Mouse (Mus musculus): ENCODE data around the gene Gfpt1.
"Not testable (repeated sequence)": the region's sequence is repeated elsewhere in the genome, so short reads cannot be mapped to it uniquely, and the experiment has no call there.

The Gfpt1 gene

GRCm38 (mm10) chr6:87041431-87041830 is 1.2 kb upstream of the Gfpt1 start:
- no peak for DNase-seq (ENCODE audit: extremely low read depth, low read depth, low spot score)

GRCm38 (mm10) chr6:87042004-87042336 is 676 bp upstream of the Gfpt1 start:
- no peak for DNase-seq (ENCODE audit: extremely low read depth, low read depth, low spot score)

- DNase-seq (ENCODE audit: extremely low read depth, low read depth, low spot score), result no peak
Measured at GRCm38 (mm10) chr6:87043131-87043516, 478 bp downstream of the Gfpt1 start.

GRCm38 (mm10) chr6:87044895-87045294 is 2.2 kb downstream of the Gfpt1 start:
- no peak for DNase-seq (ENCODE audit: extremely low read depth, low read depth, low spot score)

GRCm38 (mm10) chr6:87045507-87045906 is 2.9 kb downstream of the Gfpt1 start:
- DNase-seq (ENCODE audit: extremely low read depth, low read depth, low spot score), result no peak

DNA sequence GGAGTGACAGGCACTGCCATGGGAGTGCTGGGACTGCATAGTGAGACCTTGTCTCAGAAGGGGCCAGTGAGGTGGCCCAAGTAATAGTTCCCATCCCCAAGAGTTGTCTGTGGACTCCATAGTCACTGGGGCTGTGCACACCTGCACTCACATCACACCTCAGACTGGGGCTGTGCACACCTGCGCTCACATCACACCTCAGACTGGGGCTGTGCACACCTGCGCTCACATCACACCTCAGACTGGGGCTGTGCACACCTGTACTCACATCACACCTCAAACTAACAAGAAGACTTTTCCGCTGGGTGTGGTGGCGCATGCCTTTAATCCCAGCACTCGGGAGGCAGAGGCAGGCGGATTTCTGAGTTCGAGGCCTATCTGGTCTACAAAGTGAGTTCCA is 6.1 kb downstream of the Gfpt1 start:
- not testable (repeated sequence) for DNase-seq (ENCODE audit: extremely low read depth, low read depth, low spot score)

- DNase-seq (ENCODE audit: extremely low read depth, low read depth, low spot score), result no peak
Measured at GRCm38 (mm10) chr6:87051886-87052425, 9.3 kb downstream of the Gfpt1 start.

GRCm38 (mm10) chr6:87054193-87054592 is 11.5 kb downstream of the Gfpt1 start:
- no peak for DNase-seq (ENCODE audit: extremely low read depth, low read depth, low spot score)

- DNase-seq (ENCODE audit: extremely low read depth, low read depth, low spot score), result no peak
Measured at GRCm38 (mm10) chr6:87059754-87060153, 17.1 kb downstream of the Gfpt1 start.

DNA sequence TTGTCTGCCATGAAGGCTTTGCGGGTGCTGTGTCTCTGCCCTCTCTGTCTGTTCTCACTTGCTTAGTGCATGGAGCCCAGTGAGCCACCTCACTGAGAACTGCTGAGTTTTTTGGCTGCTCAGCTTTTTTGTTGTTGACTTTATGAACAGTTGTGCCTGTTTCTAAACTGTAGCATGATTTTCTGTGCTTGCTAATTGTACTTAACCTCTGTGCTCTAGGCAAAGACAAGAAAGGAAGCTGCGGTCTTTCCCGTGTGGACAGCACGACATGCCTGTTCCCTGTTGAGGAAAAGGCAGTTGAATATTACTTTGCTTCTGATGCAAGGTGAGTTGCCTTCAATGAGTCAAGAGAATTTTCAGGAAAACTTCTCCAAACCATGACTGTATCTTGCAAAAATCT is 20.9 kb downstream of the Gfpt1 start:
- DNase-seq (ENCODE audit: extremely low read depth, low read depth, low spot score), result no peak

- no peak for DNase-seq (ENCODE audit: extremely low read depth, low read depth, low spot score)
Measured at GRCm38 (mm10) chr6:87068209-87068608, 25.6 kb downstream of the Gfpt1 start.

- DNase-seq (ENCODE audit: extremely low read depth, low read depth, low spot score), result no peak
Measured at GRCm38 (mm10) chr6:87069195-87069900, 26.7 kb downstream of the Gfpt1 start.

GRCm38 (mm10) chr6:87070641-87071040 is 28.0 kb downstream of the Gfpt1 start:
- DNase-seq (ENCODE audit: extremely low read depth, low read depth, low spot score), result no peak

GRCm38 (mm10) chr6:87072759-87073158 is 30.1 kb downstream of the Gfpt1 start:
- DNase-seq (ENCODE audit: extremely low read depth, low read depth, low spot score), result no peak

DNA sequence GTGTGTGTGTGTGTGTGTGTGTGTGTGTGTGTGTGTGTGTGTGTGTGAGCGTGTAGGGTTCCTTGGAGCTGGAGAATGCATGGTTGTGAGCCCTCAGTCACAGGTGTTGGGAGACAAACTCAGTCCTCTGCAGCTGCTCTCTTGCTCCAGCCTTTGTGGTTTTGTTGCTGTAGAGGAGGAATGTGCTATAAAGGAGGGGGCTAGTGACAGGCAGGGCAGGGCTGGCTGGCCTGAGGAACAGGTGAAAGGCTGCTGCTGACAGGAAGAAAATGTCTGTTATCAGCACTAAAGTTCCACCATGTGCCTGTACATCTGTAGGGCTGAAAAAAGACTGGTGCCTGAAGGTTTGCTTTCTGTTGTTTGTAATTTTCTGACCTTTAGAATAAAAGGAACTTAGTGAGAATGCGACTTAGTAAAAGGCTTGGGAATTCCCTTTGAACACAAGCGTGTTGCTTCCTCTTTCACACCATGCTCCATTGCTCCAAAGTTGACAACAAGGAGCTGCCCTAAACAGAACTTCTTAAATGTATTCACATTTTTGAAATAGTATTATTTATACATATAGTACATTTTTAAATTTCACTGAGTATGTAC is 32.5 kb downstream of the Gfpt1 start:
- DNase-seq (ENCODE audit: extremely low read depth, low read depth, low spot score), result no peak

DNA sequence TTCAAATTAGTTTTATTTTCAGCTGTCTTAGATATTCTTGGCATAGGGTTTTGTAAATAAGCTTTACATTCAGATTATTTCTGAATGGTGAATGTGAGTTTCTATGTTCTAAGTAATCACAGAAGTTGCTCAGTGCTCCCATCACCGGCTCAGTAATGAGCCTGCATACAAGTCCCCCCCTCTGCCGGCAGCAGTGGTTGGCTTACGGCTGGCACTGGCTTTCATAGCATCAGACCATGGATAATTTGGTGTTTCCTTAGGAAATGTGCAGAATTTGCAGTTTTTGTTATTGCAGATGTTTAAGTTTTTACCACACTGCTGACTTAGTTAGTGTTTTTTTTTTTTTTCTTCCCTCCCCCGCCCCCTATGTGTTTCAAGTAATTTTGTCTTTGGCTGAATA is 36.8 kb downstream of the Gfpt1 start:
- no peak for DNase-seq (ENCODE audit: extremely low read depth, low read depth, low spot score)

- no peak for DNase-seq (ENCODE audit: extremely low read depth, low read depth, low spot score)
Measured at GRCm38 (mm10) chr6:87085026-87085425, 42.4 kb downstream of the Gfpt1 start.

GRCm38 (mm10) chr6:87088356-87088755 is 45.7 kb downstream of the Gfpt1 start:
- no peak for DNase-seq (ENCODE audit: extremely low read depth, low read depth, low spot score)

- DNase-seq (ENCODE audit: extremely low read depth, low read depth, low spot score), result no peak
Measured at GRCm38 (mm10) chr6:87090877-87091276, 48.2 kb downstream of the Gfpt1 start.

- DNase-seq (ENCODE audit: extremely low read depth, low read depth, low spot score), result no peak
Measured at GRCm38 (mm10) chr6:87092476-87092875, 49.8 kb downstream of the Gfpt1 start.

DNA sequence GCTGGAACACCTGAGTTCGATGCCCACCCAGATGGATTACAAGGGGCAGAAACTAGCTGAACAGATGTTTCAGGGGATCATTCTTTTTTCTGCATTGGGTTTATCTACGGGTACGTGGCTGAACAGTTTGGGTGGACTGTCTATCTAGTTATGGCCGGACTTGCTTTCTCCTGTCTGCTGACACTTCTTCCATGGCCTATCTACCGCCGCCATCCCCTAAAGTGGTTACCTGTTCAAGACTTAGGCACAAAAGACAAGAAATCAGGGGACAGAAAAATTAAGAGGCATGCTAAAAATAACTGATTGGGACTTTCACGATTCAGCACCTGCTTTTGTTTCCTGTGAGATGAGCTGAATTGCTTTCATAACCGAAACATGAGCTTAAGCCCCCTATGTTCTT is 51.0 kb downstream of the Gfpt1 start:
- not testable (repeated sequence) for DNase-seq (ENCODE audit: extremely low read depth, low read depth, low spot score)

DNA sequence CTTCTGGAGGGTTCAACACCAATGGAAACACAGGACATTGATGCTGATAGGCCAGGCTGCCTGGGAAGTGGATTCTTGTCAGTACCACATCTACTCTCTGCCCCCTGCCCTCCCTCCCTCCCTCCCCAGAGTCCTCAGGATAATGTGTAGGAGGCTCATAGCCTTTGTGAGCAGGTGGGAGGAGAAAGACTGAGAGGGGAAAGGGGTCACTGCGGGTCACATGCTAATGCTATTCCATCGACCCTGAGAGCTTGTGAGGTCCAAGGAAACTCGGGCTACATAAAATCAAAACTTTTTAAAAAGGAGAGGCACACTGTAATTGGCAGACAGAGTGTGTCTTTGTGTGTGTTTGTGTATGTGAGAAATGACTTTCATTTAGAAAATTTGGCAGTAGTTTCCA is 56.6 kb downstream of the Gfpt1 start:
- DNase-seq (ENCODE audit: extremely low read depth, low read depth, low spot score), result no peak

Data from fat pad, adult 2 months (tissue).